Mouse (Mus musculus): ENCODE measurements at regions not wholly inside any gene's neighbourhood (a gene's known extent, or its start where the extent isn't known, plus 50 kb on each side); places are given as distances from the start of the nearest gene placed in this dataset.
"Not testable (repeated sequence)": the region's sequence is repeated elsewhere in the genome, so short reads cannot be mapped to it uniquely, and the experiment has no call there.

DNA sequence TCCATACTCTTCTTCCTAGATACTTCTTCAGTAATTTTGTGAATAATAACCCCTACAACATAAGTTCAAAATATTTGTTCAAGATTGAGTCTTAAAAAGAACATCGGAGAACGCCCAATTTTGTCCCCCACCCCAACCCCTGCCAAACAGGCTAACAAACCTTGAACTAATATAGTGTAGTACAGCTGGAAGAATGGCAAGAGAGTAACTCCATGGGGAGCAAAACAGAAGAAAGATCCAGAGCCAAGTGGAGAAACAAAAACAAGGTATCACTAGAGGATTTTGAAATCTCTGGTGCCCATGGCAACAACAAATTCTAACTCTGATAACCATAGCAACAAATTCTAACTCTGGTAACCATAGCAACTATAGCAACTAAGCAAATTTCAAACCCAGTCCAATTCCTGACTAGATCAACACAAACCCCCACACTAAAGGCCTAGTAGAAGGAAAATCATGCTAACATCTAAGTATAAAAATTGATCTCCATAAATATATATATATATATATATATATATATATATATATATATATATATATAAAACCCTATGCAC, 74.2 kb upstream of the Magee2 start:
- no peak for DNase-seq

DNA sequence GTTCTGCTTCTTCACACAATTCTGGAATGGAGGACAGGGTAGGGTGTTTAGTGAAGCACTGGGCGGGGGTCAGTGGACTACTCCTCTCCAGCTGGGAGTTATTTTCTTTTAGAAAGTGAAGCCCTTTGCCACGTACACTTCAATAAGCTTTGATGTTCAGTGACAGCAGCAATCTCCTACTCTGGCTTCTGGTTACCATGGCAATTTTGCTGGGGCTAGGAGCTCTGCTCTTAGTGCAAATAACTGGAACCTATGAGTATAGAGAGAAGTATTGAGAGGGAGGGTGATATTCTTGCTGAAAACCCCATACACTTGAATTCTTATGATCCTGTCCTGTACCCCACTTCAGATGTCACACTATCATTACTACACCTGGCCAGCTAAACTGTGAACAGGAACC, 94.5 kb upstream of the Magee2 start:
- no peak for DNase-seq

DNA sequence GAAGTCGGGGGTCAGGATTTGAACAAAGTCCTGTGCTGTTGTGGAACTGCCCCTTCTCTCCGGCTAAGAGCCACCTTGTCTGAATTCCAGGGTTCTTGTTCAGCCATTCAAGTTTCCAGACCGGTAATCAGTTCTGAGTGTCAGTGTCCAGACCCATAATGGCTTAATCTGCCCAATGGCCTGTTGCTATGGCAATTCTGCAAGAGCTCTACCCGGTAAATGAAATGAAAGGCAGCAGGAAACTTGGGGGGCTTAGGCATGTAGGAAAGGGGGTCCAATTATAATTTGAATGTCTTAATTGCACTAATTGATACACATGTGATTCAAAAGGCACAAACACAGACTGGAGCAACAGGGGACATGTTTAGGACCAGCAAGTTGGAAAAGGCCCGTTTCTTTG, 95.7 kb upstream of the Magee2 start:
- not testable (repeated sequence) for DNase-seq

DNA sequence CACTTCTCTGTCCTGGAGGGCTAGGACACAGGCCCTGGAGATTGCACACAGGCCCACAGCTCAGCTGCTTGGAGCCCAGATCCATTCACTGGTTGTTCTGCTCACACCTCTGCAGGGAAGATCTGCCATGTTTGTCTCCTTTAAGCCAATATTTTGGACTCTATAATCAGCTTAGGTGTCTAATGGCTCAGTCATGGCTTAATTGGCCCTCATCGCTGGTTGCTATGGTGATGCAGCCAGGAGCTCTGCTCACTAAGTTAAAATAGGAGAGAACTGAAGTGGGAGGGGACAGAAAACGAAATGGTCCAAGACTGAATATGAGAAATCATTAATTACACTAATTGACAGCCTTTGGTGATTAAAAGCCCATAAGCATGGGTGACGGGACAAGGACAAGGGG, 96.3 kb upstream of the Magee2 start:
- not testable (repeated sequence) for DNase-seq

DNA sequence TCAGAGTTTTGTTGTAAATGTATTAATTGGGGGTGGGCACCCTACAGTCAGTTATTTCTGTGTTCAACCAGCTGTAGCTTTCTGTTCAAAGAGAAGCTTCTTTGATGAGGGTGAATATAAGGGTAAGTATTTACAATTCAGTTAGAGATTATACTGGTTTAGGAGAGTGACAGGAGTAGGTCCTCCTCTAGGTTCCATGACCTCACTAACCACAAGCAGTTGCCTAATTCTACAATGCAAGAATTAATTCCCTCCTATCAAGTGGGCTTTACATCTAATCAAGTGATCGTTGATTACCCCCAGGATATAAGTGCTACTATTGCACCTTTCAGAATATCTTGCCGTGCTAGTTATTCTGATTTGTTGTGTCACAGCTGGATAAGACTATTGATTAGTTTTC, 101.1 kb upstream of the Pbdc1 start:
- DNase-seq = no peak

DNA sequence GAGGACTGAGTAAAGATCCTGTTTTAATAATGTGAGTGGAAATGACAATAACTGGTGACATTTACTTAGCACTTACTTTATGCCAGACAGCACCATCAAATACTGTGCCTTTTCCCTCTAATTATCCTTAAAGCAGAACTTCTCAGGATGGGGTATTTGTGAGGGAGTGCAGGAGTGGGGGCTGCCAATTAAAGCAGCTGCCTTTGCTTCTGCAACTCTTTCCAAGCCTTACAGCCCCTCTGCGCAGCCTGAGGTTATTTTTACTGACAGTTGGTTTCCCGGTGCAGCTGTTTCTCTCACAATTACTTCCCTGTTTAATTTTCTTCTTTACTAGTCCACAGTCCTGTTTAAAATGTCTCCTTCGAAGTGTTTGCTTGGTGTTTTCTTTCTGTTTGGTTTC, 76.3 kb upstream of the Pbdc1 start:
- no peak for DNase-seq

DNA sequence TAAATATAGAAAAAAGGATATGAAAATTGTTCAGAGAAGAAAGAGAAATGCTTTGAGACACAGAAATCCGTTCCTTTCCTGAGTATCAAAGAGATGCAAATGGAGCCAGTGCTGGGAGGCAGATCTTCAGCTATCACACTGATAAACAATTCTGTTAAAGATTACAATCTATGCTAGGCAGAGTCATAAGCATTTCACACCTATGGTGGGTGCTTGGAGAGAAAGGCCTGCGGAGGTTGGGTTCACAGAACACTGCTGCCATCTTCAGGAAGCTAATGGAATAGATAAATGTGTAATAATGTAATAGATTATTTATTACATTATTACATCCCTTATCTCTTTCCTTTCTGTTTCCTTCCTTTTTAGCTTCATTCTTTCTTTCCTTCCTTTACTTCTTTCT, 73.1 kb upstream of the Pbdc1 start:
- peak in 1 of 2 experiments; percentile 1 for DNase-seq
